Mouse (Mus musculus) heart, embryonic 16.5 days (tissue): ENCODE results near the gene Nxpe5. TPM values are rescaled to one million over a fixed set of nuclear protein-coding genes. Genes with fewer than 3 reads are reported as not detected.

Source experiments
- polyA plus RNA-seq: library from polyadenylated mRNA; unstranded; fragments of >200 nt; fragmentation: Nextera tagmentation; extraction: Ambion mirVana; gene quantifications from 2 replicates; pipeline ENCODE4 v1.2.1, GENCODE M21; 2015

The Nxpe5 gene
- polyA plus RNA-seq, 1 experiment from 2014 or later = not detected

Other genes starting within 250 kb of the Nxpe5 start
- gene Azgp1, start 244.4 kb upstream of the Nxpe5 start, polyA plus RNA-seq = 0.22 TPM in 1 of 2 replicates, not detected in the other
- not detected in 2 replicates for gene Smok3a, start 204.6 kb upstream of the Nxpe5 start, polyA plus RNA-seq
- not detected in 2 replicates for gene Smok3b, start 204.5 kb upstream of the Nxpe5 start, polyA plus RNA-seq
- not detected in 2 replicates for gene Smok3c, start 172.7 kb upstream of the Nxpe5 start, polyA plus RNA-seq
- gene Zkscan1, start 140.8 kb upstream of the Nxpe5 start, polyA plus RNA-seq = 8.9 and 10.1 TPM in 2 replicates
- 37.6 and 42.7 TPM in 2 replicates for gene Zscan21, start 109.0 kb upstream of the Nxpe5 start, polyA plus RNA-seq
- gene Zfp113, start 70.2 kb upstream of the Nxpe5 start, polyA plus RNA-seq = 11.5 and 12.0 TPM in 2 replicates
- gene Cops6, start 64.8 kb upstream of the Nxpe5 start, polyA plus RNA-seq = 280 and 293 TPM in 2 replicates
- gene Ap4m1, start 53.9 kb upstream of the Nxpe5 start, polyA plus RNA-seq = 11.6 and 13.0 TPM in 2 replicates
- gene Mcm7, start 53.5 kb upstream of the Nxpe5 start, polyA plus RNA-seq = 113 and 126 TPM in 2 replicates
- 58.9 and 59.8 TPM in 2 replicates for gene Taf6, start 38.4 kb upstream of the Nxpe5 start, polyA plus RNA-seq
- gene Cnpy4, start 38.4 kb upstream of the Nxpe5 start, polyA plus RNA-seq = 22.3 and 23.8 TPM in 2 replicates
- 6.1 and 6.3 TPM in 2 replicates for gene Mblac1, start 31.6 kb upstream of the Nxpe5 start, polyA plus RNA-seq
- 71.9 and 79.3 TPM in 2 replicates for gene Lamtor4, start 29.6 kb downstream of the Nxpe5 start, polyA plus RNA-seq
- gene BC037034, start 38.1 kb downstream of the Nxpe5 start, polyA plus RNA-seq = 2.2 and 3.0 TPM in 2 replicates
- gene Gal3st4, start 46.9 kb downstream of the Nxpe5 start, polyA plus RNA-seq = 0.45 and 0.65 TPM in 2 replicates
- gene Gm43720, start 54.1 kb downstream of the Nxpe5 start, polyA plus RNA-seq = 0.09 and 0.10 TPM in 2 replicates
- 5.7 and 7.7 TPM in 2 replicates for gene Gpc2, start 54.1 kb downstream of the Nxpe5 start, polyA plus RNA-seq
- gene Stag3, start 54.3 kb downstream of the Nxpe5 start, polyA plus RNA-seq = 2.0 and 2.2 TPM in 2 replicates
- 0.14 and 0.17 TPM in 2 replicates for gene Pvrig, start 116.1 kb downstream of the Nxpe5 start, polyA plus RNA-seq
- gene Zfp157, start 215.6 kb downstream of the Nxpe5 start, polyA plus RNA-seq = 19.9 and 21.3 TPM in 2 replicates